Mouse (Mus musculus): ENCODE data around the gene Ipo5. TPM values are rescaled to one million over a fixed set of nuclear protein-coding genes. Genes with fewer than 3 reads are reported as not detected.

Gene Ipo5
- polyA plus RNA-seq, 1 experiment from 2014 or later: 54.9 TPM

DNA sequence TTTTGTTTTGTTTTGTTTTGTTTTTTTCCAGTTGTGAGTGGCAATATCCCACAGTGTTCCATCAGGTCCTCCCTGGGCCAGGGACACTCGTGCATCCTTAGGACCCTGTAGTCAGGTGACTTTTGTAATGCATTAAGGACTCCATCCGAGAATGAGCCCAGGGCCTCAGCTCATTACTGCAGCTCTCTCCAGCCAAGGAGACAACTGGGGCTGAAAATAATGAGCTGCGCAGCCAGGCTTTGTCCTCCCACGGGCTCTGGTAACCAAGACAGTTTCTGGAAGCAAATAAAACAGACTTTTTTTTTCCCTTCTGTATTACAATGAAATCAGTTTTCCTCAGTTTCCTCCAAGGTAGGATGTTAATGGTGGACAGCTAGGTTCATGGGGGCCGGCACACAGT is 50.0 kb downstream of the Ipo5 start:
- peak overlapping the region; percentile 5; the same call in 1 of the 2 replicates for H3K27ac ChIP-seq (ENCODE audit: low read length)
- 32% methylated on average over 5 of the region's 5 CpGs for WGBS
- H3K4me3 ChIP-seq (ENCODE audit: low read depth, low read length): no peak overlapping the region
- peak; percentile 81 for ATAC-seq
- H3K9ac ChIP-seq (ENCODE audit: low read depth, low read length): no peak overlapping the region
- H3K36me3 ChIP-seq (ENCODE audit: control insufficient read depth, insufficient read depth, low read length): no peaks in the 10 kb centered on the region
- H3K4me1 ChIP-seq (ENCODE audit: control insufficient read depth, insufficient read depth, low read length): no peaks in the 10 kb centered on the region
- H3K9me3 ChIP-seq (replicated peaks; ENCODE audit: control insufficient read depth, low read length, poor library complexity, severe bottlenecking): no peaks in the 10 kb centered on the region
- H3K27me3 ChIP-seq (ENCODE audit: control insufficient read depth, insufficient read depth, low read depth, low read length): no peaks in the 10 kb centered on the region
- H3K4me2 ChIP-seq (ENCODE audit: low read length): no peak overlapping the region

- WGBS: 88% methylated on average over 6 of the region's 6 CpGs
These were observed 56.0 kb downstream of the Ipo5 start for GRCm38 (mm10) chr14:120967072-120967471.

GRCm38 (mm10) chr14:120968723-120969122 is 57.7 kb downstream of the Ipo5 start:
- WGBS: 87% methylated on average over 4 of the region's 4 CpGs
- H3K9ac ChIP-seq (ENCODE audit: low read depth, low read length): no peak overlapping the region

More at GRCm38 (mm10) chr14:120967072-120967471, 56.0 kb downstream of the Ipo5 start:
- no peak for ATAC-seq
- Histone ChIP-seq H3K9me3 (replicated peaks; ENCODE audit: control insufficient read depth, low read length, poor library complexity, severe bottlenecking) (no peaks in the 10 kb centered on the region), H3K4me2 (ENCODE audit: low read length) (no peak overlapping the region), H3K27ac (ENCODE audit: low read length) (no peak overlapping the region), H3K27me3 (ENCODE audit: control insufficient read depth, insufficient read depth, low read depth, low read length) (no peaks in the 10 kb centered on the region), H3K4me3 (ENCODE audit: low read depth, low read length) (no peak overlapping the region), H3K36me3 (ENCODE audit: control insufficient read depth, insufficient read depth, low read length) (no peaks in the 10 kb centered on the region), H3K4me1 (ENCODE audit: control insufficient read depth, insufficient read depth, low read length) (no peaks in the 10 kb centered on the region), H3K9ac (ENCODE audit: low read depth, low read length) (no peak overlapping the region)

DNA sequence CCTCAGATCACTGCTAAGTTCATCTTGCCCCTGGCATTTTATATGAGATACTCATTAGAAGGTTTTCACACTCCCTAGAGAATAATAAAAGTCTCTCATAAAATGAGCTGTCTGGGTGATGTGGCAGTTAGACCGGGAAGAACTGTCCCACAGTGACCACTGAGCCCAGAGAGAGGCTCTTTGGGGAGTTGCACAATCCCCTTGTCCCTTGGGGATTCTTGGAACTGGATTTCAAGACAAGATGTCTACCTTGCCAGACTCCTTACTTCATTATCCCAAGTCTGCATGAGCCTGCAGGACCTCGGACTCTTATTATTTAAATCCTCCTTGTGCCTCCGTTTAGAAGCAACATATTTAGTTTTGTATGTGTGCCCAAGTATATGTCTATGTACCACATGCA is 58.6 kb downstream of the Ipo5 start:
- Histone ChIP-seq H3K4me3 (ENCODE audit: low read depth, low read length) (no peak overlapping the region), H3K9me3 (replicated peaks; ENCODE audit: control insufficient read depth, low read length, poor library complexity, severe bottlenecking) (no peaks in the 10 kb centered on the region), H3K36me3 (ENCODE audit: control insufficient read depth, insufficient read depth, low read length) (no peaks in the 10 kb centered on the region), H3K27ac (ENCODE audit: low read length) (no peak overlapping the region), H3K9ac (ENCODE audit: low read depth, low read length) (no peak overlapping the region), H3K4me1 (ENCODE audit: control insufficient read depth, insufficient read depth, low read length) (no peaks in the 10 kb centered on the region), H3K27me3 (ENCODE audit: control insufficient read depth, insufficient read depth, low read depth, low read length) (no peaks in the 10 kb centered on the region), H3K4me2 (ENCODE audit: low read length) (no peak overlapping the region)
- 91% methylated on average over 3 of the region's 3 CpGs for WGBS
- ATAC-seq: no peak

More at GRCm38 (mm10) chr14:120968723-120969122, 57.7 kb downstream of the Ipo5 start:
- no peaks in the 10 kb centered on the region for H3K9me3 ChIP-seq (replicated peaks; ENCODE audit: control insufficient read depth, low read length, poor library complexity, severe bottlenecking)
- no peak overlapping the region for H3K4me3 ChIP-seq (ENCODE audit: low read depth, low read length)
- H3K27me3 ChIP-seq (ENCODE audit: control insufficient read depth, insufficient read depth, low read depth, low read length): no peaks in the 10 kb centered on the region
- no peak for ATAC-seq
- H3K27ac ChIP-seq (ENCODE audit: low read length): no peak overlapping the region
- H3K4me1 ChIP-seq (ENCODE audit: control insufficient read depth, insufficient read depth, low read length): no peaks in the 10 kb centered on the region
- no peaks in the 10 kb centered on the region for H3K36me3 ChIP-seq (ENCODE audit: control insufficient read depth, insufficient read depth, low read length)
- H3K4me2 ChIP-seq (ENCODE audit: low read length): no peak overlapping the region

GRCm38 (mm10) chr14:120970637-120971036 is 59.6 kb downstream of the Ipo5 start:
- 84% methylated on average over 8 of the region's 8 CpGs for WGBS

GRCm38 (mm10) chr14:120971313-120971712 is 60.3 kb downstream of the Ipo5 start:
- WGBS: 74% methylated on average over 6 of the region's 6 CpGs

More at GRCm38 (mm10) chr14:120970637-120971036, 59.6 kb downstream of the Ipo5 start:
- Histone ChIP-seq H3K9ac (ENCODE audit: low read depth, low read length) (no peak overlapping the region), H3K27ac (ENCODE audit: low read length) (no peak overlapping the region), H3K4me1 (ENCODE audit: control insufficient read depth, insufficient read depth, low read length) (no peaks in the 10 kb centered on the region), H3K4me2 (ENCODE audit: low read length) (no peak overlapping the region), H3K4me3 (ENCODE audit: low read depth, low read length) (no peak overlapping the region), H3K27me3 (ENCODE audit: control insufficient read depth, insufficient read depth, low read depth, low read length) (no peaks in the 10 kb centered on the region), H3K36me3 (ENCODE audit: control insufficient read depth, insufficient read depth, low read length) (no peaks in the 10 kb centered on the region), H3K9me3 (replicated peaks; ENCODE audit: control insufficient read depth, low read length, poor library complexity, severe bottlenecking) (no peaks in the 10 kb centered on the region)
- ATAC-seq: no peak

DNA sequence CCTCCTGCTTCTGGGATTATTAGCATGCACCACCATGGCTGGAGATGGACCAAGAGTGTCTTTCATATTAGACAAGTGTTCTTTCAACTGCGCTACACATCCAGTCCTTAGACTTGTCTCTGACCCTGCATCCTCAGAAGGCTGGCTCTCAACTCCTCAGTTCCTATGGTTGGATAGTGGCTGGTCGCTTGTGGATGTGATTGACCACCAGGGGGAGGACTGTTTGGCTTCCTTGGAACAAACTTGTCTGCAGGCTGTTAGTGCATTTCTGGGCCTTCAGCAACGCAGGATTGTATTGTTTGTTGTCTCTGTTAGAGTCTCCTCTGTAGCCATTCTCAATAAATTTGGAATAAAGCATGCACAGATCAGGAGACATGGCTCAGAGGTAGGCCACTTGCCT is 68.5 kb downstream of the Ipo5 start:
- no peak overlapping the region for H3K9ac ChIP-seq (ENCODE audit: low read depth, low read length)
- 52% methylated on average over 3 of the region's 3 CpGs for WGBS
- H3K4me1 ChIP-seq (ENCODE audit: control insufficient read depth, insufficient read depth, low read length): peaks cover 4% of the 10 kb centered on the region; the same call in 1 of the 2 replicates
- H3K36me3 ChIP-seq (ENCODE audit: control insufficient read depth, insufficient read depth, low read length): no peaks in the 10 kb centered on the region
- no peaks in the 10 kb centered on the region for H3K27me3 ChIP-seq (ENCODE audit: control insufficient read depth, insufficient read depth, low read depth, low read length)
- no peaks in the 10 kb centered on the region for H3K9me3 ChIP-seq (replicated peaks; ENCODE audit: control insufficient read depth, low read length, poor library complexity, severe bottlenecking)
- H3K4me2 ChIP-seq (ENCODE audit: low read length): no peak overlapping the region
- no peak overlapping the region for H3K4me3 ChIP-seq (ENCODE audit: low read depth, low read length)
- 0 out of 2 replicates have a peak, but pooled peaks have one; percentile 25 for ATAC-seq
- no peak overlapping the region for H3K27ac ChIP-seq (ENCODE audit: low read length)

More at GRCm38 (mm10) chr14:120971313-120971712, 60.3 kb downstream of the Ipo5 start:
- no peak overlapping the region for H3K4me3 ChIP-seq (ENCODE audit: low read depth, low read length)
- no peaks in the 10 kb centered on the region for H3K27me3 ChIP-seq (ENCODE audit: control insufficient read depth, insufficient read depth, low read depth, low read length)
- no peaks in the 10 kb centered on the region for H3K9me3 ChIP-seq (replicated peaks; ENCODE audit: control insufficient read depth, low read length, poor library complexity, severe bottlenecking)
- no peak overlapping the region for H3K4me2 ChIP-seq (ENCODE audit: low read length)
- H3K36me3 ChIP-seq (ENCODE audit: control insufficient read depth, insufficient read depth, low read length): no peaks in the 10 kb centered on the region
- H3K4me1 ChIP-seq (ENCODE audit: control insufficient read depth, insufficient read depth, low read length): no peaks in the 10 kb centered on the region
- no peak overlapping the region for H3K27ac ChIP-seq (ENCODE audit: low read length)
- no peak overlapping the region for H3K9ac ChIP-seq (ENCODE audit: low read depth, low read length)
- no peak for ATAC-seq

- WGBS: 64% methylated on average over 6 of the region's 6 CpGs
- H3K9ac ChIP-seq (ENCODE audit: low read depth, low read length): no peak overlapping the region
- H3K4me2 ChIP-seq (ENCODE audit: low read length): no peak overlapping the region
- no peak overlapping the region for H3K4me3 ChIP-seq (ENCODE audit: low read depth, low read length)
- H3K27me3 ChIP-seq (ENCODE audit: control insufficient read depth, insufficient read depth, low read depth, low read length): no peaks in the 10 kb centered on the region
- no peaks in the 10 kb centered on the region for H3K9me3 ChIP-seq (replicated peaks; ENCODE audit: control insufficient read depth, low read length, poor library complexity, severe bottlenecking)
- ATAC-seq: no peak
- no peak overlapping the region for H3K27ac ChIP-seq (ENCODE audit: low read length)
- H3K36me3 ChIP-seq (ENCODE audit: control insufficient read depth, insufficient read depth, low read length): no peaks in the 10 kb centered on the region
- no peaks in the 10 kb centered on the region for H3K4me1 ChIP-seq (ENCODE audit: control insufficient read depth, insufficient read depth, low read length)
These were observed 78.1 kb downstream of the Ipo5 start for GRCm38 (mm10) chr14:120989126-120989525.

Measured in midbrain, embryonic 16.5 days (tissue).